Mouse (Mus musculus) gastrocnemius, adult 18-20 months (tissue): Measurements from ENCODE around the gene Prrx1. TPM values are rescaled to one million over a fixed set of nuclear protein-coding genes. Genes with fewer than 3 reads are reported as not detected.

Experiments used
- DNase-seq: peaks from one replicate; pipeline ENCODE4 v3.0.0; 2021; ENCODE audit warnings: low spot score
- total RNA-seq, 2 experiments: library from RNA; stranded (reverse); gene quantifications; 2 replicates each; pipeline ENCODE4 v1.2.3; 2021

Gene Prrx1
- total RNA-seq, 2 experiments from 2014 or later: 43.6 to 51.3 TPM

DNA sequence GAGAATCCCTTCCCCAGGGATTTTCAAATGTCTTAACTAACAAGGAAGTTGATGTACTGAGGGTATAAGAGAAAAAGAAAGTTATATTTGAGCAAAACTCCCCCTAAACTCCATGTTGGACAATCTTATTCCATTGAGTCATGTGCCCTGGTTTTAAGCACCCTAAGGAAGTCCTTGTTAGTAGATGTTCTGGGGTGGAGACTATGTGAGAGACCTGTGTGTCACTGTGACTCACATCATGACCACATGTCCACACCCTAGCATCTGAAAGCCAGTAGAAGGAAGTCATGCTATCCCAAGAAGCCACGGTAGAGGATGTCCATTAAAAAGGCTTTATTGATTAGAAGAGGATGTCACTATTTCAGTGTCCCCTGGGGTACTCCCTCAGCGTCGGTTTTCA is 40.4 kb downstream of the Prrx1 start:
- DNase-seq: no peak

DNA sequence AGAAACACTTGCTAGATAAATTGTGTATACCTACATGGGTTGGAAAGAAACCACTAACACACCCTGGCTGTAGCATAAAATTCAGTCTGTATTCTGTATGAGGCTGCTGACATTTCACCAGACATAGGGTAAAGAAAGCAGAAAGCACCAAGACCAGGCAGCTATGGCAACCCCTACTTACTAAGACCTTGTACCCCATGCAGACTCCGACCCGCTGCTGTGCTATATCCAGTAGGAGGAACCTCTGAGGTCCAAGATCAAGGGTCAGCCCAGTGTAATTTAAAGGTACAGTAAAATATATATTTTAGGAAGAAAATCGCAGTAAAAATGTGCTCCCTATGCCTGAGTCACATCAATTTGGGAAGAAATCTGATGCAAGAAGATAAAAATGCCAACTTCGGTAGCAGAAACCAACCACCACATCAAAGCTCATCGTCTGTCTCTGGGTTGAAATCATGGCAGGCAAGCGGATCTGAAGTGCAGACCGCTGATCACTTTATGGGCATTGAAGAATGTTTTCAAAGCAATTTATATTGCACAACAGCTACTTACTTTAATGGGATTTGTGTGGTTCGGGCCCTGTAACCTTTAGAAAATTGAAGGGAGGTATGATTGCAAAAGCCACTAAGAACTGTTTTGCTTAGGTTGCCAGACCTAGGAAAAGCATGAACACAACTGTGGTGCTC is 46.5 kb downstream of the Prrx1 start:
- no peak for DNase-seq

DNA sequence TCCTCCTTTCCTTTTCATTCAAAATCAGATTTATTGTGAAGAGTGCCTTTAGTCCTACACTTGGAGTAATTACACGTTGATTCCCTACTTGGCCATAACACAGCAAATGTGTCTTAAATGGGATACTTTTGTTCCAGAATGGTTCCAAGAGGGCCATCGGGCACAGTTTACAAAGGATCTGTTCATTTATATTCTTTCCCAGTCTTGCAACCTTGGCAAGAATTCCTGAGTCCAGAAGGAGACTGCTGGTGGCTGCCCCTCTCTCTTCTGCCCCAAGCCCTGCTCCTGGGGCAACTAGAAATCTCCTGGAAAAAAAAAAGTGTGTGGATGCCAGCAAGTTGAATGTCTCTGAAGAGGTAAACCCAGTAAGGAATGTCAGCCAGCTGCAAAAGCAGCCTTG is 56.2 kb downstream of the Prrx1 start:
- DNase-seq: no peak

DNA sequence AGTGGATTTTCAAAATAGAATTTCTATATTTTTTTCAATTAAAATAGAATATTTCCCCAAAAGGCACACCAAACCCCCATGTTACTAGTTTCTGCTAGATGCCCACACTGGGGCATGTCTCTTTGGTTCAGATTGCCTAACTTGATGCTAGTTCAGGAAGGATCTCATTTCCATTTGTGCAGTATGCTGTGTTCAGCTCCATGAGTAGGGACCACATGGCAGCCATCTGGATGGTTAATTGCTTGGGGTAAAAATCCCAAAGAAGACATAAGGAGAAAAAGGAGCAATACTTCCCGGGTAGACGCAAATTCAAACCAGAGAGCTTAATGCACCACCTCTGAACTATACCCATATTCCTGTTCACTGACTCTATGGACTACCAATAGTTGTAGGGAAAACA is 57.6 kb downstream of the Prrx1 start:
- no peak for DNase-seq

DNA sequence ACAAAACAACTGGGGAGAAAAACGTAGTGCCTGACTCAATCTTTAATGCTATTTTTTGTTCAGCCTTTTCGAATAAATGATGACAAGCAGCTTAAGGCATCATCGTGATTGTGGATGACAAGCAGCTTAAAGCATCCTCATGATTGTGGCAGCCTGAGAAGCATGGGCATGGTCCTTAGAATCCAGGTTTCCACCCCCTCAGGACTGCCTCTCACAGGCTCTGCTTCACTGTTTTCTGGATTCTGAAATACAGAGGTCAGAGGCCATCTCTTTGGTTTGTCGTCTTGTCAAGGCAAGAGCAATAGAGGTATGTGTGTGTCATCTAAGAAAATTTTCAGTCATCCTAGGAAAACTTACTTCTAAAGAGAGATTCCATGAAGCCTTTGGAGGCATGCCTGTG is 60.7 kb downstream of the Prrx1 start:
- no peak for DNase-seq

GRCm38 (mm10) chr1:163252331-163252730 is 61.2 kb downstream of the Prrx1 start:
- no peak for DNase-seq

DNA sequence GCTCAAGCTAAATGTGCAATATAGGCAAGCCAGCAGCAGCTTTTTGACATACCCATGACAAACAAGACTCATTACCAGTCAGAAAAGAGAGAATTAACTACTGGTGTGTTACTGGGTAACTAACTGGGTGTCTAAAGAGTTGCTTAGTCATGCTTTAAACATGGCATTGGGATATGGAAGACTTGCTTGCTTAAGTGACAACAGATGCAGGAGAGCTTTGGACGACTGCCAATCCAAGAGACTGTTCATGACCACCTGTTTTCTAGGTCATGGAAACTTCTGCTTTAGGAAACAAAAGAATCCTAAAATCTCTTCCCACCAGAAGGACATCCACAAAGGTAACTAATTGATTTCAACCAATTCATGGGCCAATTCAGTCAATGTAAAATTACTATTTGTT is 61.7 kb downstream of the Prrx1 start:
- DNase-seq: no peak

DNA sequence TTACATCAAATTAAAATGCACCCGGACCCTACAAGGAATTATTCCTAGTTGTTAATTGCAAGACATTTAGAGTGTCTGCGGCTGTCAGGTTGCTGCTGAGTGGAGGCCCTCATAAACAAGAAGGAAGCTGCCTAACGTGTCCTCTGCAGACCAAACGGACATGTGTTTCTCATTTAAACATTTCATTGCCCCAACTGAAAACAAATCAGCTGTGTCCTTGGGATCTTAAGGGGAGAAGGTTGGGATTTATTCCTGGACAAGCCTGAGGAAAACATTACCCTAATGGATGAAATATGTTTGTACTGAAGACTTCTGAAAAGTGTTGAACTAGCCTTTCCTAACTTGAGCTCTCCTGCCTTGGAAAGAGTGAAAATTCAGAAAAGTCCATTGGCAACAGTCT is 74.6 kb downstream of the Prrx1 start:
- DNase-seq: peak; percentile 34

DNA sequence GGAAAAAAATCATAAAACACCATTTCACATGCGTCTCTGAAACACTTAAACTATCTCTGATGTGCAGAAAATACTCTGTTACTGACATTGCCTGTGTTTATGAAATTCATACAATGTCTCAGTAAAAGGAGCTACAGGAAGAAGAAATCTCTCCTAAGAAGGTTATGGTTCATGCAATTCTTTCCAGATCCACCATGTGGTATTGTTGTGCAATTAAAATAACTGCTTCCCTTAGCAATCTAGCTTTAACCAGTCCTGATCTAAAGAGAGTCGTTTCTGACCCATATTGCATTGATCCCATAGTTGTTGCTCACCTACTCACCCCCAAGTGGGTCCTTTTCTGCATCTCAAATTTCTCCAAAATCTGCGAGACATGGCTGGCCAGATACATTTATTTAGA is 82.3 kb downstream of the Prrx1 start:
- DNase-seq: no peak

- DNase-seq: peak; percentile 93
Measured at GRCm38 (mm10) chr1:163226271-163226670, 87.2 kb downstream of the Prrx1 start.

DNA sequence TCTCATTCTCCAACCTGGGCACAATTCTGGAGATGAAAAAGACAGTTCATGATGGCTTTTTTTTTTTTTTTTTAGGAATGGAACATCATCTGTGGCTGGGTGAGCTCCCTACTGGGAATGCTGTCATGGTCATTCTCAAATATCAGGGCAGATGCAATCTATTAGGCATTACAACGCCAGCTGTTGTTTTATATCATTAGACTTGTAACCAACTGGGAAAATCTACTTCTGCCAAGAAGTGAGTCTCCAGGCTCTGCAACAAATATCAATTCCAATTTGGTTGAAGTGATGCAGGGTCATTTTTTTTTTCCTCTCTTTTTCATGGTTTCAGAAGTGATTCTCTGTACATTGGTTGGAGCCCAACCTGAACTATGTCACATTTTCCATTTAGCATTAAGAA is 91.7 kb downstream of the Prrx1 start:
- DNase-seq: peak; percentile 40

DNA sequence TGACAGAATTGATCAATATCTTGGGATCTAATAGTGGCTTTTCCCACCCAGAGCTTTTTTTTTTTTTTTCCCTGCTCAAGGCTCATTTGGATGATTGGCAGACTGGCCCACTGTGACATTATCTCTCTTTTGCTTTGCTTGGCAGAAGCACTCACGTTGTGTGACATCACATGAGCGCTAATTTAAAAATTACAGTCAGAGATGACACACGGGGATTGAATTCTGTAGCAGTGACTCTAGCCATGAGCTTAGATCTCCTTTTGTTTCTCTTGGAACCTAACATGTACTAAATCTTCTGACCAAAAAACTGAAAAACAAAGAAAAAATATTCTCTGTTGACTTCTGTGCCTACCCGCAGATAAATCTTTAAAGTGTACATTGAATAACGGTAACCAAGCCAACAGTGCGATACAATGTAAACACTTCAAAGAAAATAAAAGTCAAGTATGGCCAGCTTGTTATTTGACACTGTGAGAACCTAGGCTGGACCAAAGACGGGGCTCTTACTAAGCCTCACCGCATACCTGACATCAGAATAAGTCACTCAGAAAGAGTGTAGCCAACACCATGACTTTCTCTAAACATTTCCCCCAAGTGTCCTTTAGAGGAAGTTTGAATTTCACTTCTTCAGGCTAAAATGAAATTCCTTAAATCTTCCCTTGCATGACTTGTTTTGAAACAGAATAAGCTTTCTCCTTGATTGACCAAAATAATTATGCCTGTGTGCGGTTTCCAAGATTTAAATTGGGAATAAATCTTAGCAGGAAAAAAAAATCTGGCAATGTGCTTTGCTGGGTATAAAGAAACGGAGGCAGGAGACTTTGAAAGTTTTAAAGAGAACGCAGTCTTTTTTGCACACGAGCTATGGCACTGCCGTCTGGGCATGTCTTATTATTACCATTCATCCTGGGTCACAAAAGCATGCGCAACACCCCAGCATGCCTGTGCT is 104.3 kb downstream of the Prrx1 start:
- DNase-seq: no peak

GRCm38 (mm10) chr1:163198767-163199166 is 114.7 kb downstream of the Prrx1 start:
- DNase-seq: no peak

GRCm38 (mm10) chr1:163198059-163198458 is 115.5 kb downstream of the Prrx1 start:
- DNase-seq: no peak

Other genes starting within 250 kb of the Prrx1 start
- gene Mroh9, start 228.0 kb downstream of the Prrx1 start, total RNA-seq: not detected
- gene Gorab, start 90.0 kb upstream of the Prrx1 start, total RNA-seq: 1 to 10 TPM; 2.2 to 2.4 TPM